Mouse (Mus musculus): ENCODE data around the gene Srgap1.

GRCm38 (mm10) chr10:121972249-121972892 lies 74.7 kb downstream of the Srgap1 start:
- no peak for TF ChIP-seq CTCF (IDR thresholded peaks at IDR 0.05; ENCODE audit: control insufficient read depth, insufficient read depth, low read length)
- no peak for TF ChIP-seq POLR2A (IDR thresholded peaks at IDR 0.05; ENCODE audit: borderline replicate concordance, control insufficient read depth, low read depth, low read length)
